Mouse (Mus musculus) lung, postnatal 0 days (tissue): ENCODE data around the gene Afap1. TPM values are rescaled to one million over a fixed set of nuclear protein-coding genes. Genes with fewer than 3 reads are reported as not detected.

Experiments
- ATAC-seq: fragments of 200-750 bp; cut with Nextera tagmentation; 2 replicates; pipeline ENCODE4 v1.8.0; 2017; ENCODE audit warnings: moderate library complexity
- DNase-seq: peaks from one replicate; pipeline ENCODE4 v3.0.0-alpha.2; 2016; ENCODE audit warnings: low spot score
- H3K27ac ChIP-seq: fragments of 300-500 bp; sonication (generic); 2 replicates; pipeline ENCODE4 v1.5.1; 2014; ENCODE audit warnings: antibody characterized with exemption, mild to moderate bottlenecking, low read length, mixed read lengths
- H3K27me3 ChIP-seq: fragments of 300-500 bp; sonication (generic); replicated peaks from 2 replicates; pipeline ENCODE4 v1.6.1; 2014; ENCODE audit warnings: low read length, mixed read lengths; ENCODE audit not compliant: insufficient read depth
- H3K36me3 ChIP-seq: fragments of 300-500 bp; sonication (generic); 2 replicates; pipeline ENCODE4 v1.6.1; 2014; ENCODE audit warnings: low read length, mixed read lengths; ENCODE audit not compliant: insufficient read depth
- H3K4me1 ChIP-seq: fragments of 300-500 bp; sonication (generic); 2 replicates; pipeline ENCODE4 v1.6.1; 2014; ENCODE audit warnings: antibody characterized with exemption, low read depth, low read length, mixed read lengths; ENCODE audit not compliant: insufficient read depth
- H3K4me2 ChIP-seq: fragments of 300-500 bp; sonication (generic); replicated peaks from 2 replicates; pipeline ENCODE4 v1.6.1; 2014; ENCODE audit warnings: low read depth, mild to moderate bottlenecking, low read length, moderate library complexity, mixed read lengths
- H3K4me3 ChIP-seq: fragments of 300-500 bp; sonication (generic); 2 replicates; pipeline ENCODE4 v1.5.1; 2014; ENCODE audit warnings: low read depth, low read length
- H3K9ac ChIP-seq: fragments of 300-500 bp; sonication (generic); replicated peaks from 2 replicates; pipeline ENCODE4 v1.6.1; 2014; ENCODE audit warnings: low read depth, mild to moderate bottlenecking
- H3K9me3 ChIP-seq: fragments of 300-500 bp; sonication (generic); 2 replicates; pipeline ENCODE4 v1.6.1; 2016; ENCODE audit warnings: low read length, mixed read lengths
- CTCF ChIP-seq: IDR thresholded peaks from 2 replicates; pipeline ENCODE4 v1.5.1; 2016; ENCODE audit warnings: antibody characterized with exemption, mild to moderate bottlenecking
- EP300 ChIP-seq: IDR thresholded peaks from 2 replicates; pipeline ENCODE4 v1.6.1; 2016; ENCODE audit warnings: antibody characterized with exemption, mild to moderate bottlenecking, control low read depth
- WGBS: fragments of 180-500 bp; shearing (Covaris S2); extraction: QIAGEN DNeasy Blood & Tissue Kit; methylation state at CpG from one replicate; pipeline ENCODE4 v1.1.7; 2014; 5-methylcytosine and 5-hydroxymethylcytosine counted together
- polyA plus RNA-seq: library from polyadenylated mRNA; unstranded; fragments of >200 nt; fragmentation: Nextera tagmentation; extraction: Ambion mirVana; gene quantifications from 2 replicates; pipeline ENCODE4 v1.2.1, GENCODE M21; 2015

The Afap1 gene
- polyA plus RNA-seq, 1 experiment from 2014 or later: 12.9 TPM

DNA sequence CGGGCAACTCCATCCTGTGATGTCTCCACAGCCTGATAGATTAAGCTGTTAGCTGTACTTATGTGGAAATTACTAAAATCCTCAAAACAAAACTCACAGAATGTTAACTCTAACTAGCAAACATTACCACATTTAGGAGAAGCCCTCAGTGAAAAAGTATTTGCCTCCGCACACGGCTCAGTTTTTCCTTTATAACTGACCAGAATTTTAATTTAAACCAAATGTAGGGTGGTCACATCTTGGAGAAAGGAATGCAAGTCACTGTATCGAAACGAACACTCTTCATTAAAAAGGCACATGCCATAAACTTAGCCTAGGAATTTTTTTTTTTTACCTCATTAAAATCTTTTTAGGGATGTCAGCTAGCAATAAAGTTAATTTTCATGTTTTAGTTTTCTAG lies 87.4 kb downstream of the Afap1 start:
- no peak overlapping the region for H3K9ac ChIP-seq
- H3K4me2 ChIP-seq: no peak overlapping the region
- no peaks in the 10 kb centered on the region for H3K27me3 ChIP-seq
- H3K4me3 ChIP-seq: no peak overlapping the region
- TF ChIP-seq EP300 (no peak), CTCF (no peak)
- no peak overlapping the region for H3K27ac ChIP-seq
- DNase-seq (no peak), ATAC-seq (no peak)
- H3K36me3 ChIP-seq: peaks cover 26% of the 10 kb centered on the region
- H3K9me3 ChIP-seq: no peaks in the 10 kb centered on the region
- WGBS: 83% methylated on average over 5 of the region's 5 CpGs
- no peaks in the 10 kb centered on the region for H3K4me1 ChIP-seq

DNA sequence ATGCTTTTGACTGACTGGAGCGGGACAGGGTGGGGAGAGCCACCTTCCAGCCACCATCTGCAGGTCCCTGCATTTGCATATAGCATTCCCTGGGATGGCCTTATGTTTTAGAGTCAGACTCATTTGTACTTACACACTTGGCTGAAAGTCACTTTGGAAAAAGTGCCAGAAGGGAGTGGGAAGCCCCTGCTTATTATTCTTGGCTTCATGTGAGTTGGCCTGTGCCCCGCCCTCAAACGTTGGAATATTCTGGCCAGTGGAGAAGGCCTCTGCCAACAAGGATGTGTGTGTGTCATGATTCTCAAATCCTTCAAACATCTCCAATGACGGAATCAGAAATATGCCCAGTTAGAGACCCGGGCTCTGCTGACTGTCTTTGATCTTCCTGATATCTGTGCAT lies 88.2 kb downstream of the Afap1 start:
- H3K9me3 ChIP-seq: no peaks in the 10 kb centered on the region
- H3K4me3 ChIP-seq: no peak overlapping the region
- 70% methylated on average over 5 of the region's 5 CpGs for WGBS
- no peak overlapping the region for H3K9ac ChIP-seq
- no peak overlapping the region for H3K4me2 ChIP-seq
- DNase-seq (no peak), ATAC-seq (no peak)
- TF ChIP-seq CTCF (no peak), EP300 (no peak)
- H3K27ac ChIP-seq: no peak overlapping the region
- H3K36me3 ChIP-seq: peaks cover 24% of the 10 kb centered on the region
- no peaks in the 10 kb centered on the region for H3K27me3 ChIP-seq
- no peaks in the 10 kb centered on the region for H3K4me1 ChIP-seq

DNA sequence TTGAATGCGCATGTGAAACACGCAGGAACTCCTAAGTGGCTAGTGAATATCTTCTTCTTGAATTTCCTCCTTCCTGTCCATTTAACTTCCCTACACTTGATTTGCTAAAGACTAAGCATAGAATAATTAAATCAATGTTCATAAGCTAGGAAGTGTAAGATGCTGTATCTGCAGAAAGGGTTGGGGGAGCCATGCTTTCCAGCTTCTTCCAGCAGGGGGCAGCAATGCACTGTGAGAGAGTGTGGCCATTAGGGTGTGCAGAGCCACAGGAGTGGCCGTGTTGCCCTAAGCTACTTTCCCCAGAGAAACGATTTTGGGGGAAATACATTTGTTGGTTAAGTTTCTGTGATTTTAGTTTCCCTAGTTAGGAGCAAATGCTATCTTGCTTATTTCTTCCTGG lies 88.9 kb downstream of the Afap1 start:
- no peak overlapping the region for H3K9ac ChIP-seq
- no peaks in the 10 kb centered on the region for H3K9me3 ChIP-seq
- WGBS: 38% methylated on average over 4 of the region's 4 CpGs
- peak; percentile 57; the same call in 1 of the 2 replicates for ATAC-seq
- H3K27ac ChIP-seq: no peak overlapping the region
- peaks cover 24% of the 10 kb centered on the region for H3K36me3 ChIP-seq
- TF ChIP-seq EP300 (no peak), CTCF (peak; percentile 96)
- no peaks in the 10 kb centered on the region for H3K27me3 ChIP-seq
- no peak overlapping the region for H3K4me3 ChIP-seq
- peak; percentile 72 for DNase-seq
- H3K4me2 ChIP-seq: no peak overlapping the region
- no peaks in the 10 kb centered on the region for H3K4me1 ChIP-seq

DNA sequence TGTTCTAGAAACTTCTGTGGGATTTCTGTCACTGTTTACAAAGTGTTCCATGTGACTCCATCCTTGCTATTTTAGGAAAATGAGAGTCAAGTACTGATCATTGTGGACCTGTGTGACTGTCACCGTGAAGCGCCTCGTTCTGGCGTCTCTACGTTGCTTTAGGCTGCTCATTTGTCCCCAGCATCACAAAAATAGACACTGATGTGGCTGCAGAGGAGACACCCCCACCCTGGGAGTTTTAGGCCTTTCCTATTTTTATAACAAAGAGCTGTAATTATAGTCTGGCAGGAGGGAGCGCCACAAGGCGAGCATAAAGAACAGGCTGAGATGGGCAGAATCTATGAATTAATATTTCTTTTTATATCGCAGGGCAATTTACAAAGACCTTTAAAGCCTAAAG lies 92.5 kb downstream of the Afap1 start:
- no peak overlapping the region for H3K4me2 ChIP-seq
- H3K27me3 ChIP-seq: no peaks in the 10 kb centered on the region
- H3K4me3 ChIP-seq: no peak overlapping the region
- WGBS: 80% methylated on average over 8 of the region's 8 CpGs
- H3K4me1 ChIP-seq: no peaks in the 10 kb centered on the region
- no peak overlapping the region for H3K27ac ChIP-seq
- H3K9ac ChIP-seq: no peak overlapping the region
- no peak for ATAC-seq
- no peak for TF ChIP-seq CTCF
- no peak for TF ChIP-seq EP300
- H3K9me3 ChIP-seq: no peaks in the 10 kb centered on the region
- H3K36me3 ChIP-seq: peaks cover 17% of the 10 kb centered on the region
- DNase-seq: no peak

DNA sequence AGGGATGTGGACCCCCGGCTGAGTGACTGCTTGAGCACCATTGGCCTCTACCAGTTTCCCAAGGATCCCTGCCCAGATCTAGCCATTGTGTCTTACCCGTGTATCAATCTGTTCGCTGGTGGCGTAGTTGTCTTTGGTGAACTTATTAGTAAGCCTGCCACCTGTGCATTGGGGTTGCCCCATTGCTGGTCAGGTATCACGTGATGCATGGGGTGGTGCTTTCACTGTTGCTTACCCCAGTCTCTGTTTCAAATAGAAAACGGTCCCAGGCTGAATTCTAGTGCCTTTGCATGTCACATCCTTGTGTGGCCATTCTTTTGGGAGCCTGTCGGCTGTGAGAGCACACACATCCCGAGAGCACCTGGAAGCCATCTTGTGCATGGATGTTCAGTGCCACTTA lies 95.0 kb downstream of the Afap1 start:
- WGBS: 90% methylated on average over 8 of the region's 8 CpGs
- Histone ChIP-seq H3K4me1 (no peaks in the 10 kb centered on the region), H3K9me3 (no peaks in the 10 kb centered on the region), H3K27ac (no peak overlapping the region), H3K4me3 (no peak overlapping the region), H3K4me2 (no peak overlapping the region), H3K36me3 (peaks cover 17% of the 10 kb centered on the region), H3K9ac (no peak overlapping the region), H3K27me3 (no peaks in the 10 kb centered on the region)
- DNase-seq (no peak), ATAC-seq (no peak)
- TF ChIP-seq CTCF: no peak
- no peak for TF ChIP-seq EP300

DNA sequence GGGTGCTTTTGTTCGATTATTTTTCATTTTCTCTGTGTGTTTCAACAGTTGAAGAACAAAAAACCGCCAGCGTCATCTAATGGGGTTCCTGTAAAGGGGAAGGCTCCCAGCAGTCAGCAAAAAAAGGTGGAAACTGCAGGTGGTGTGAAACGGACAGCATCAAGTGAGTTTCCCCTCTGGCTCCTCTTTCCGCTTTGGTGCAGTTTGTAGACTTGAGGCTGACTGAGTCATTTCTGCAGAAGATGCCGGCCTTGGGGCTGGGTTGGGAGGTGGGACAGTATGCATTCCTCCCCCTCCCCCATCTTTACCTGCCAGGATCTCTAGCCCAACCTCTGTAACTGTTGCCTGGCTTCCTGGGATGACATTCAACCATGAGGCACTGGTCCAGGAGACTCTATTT lies 96.4 kb downstream of the Afap1 start:
- no peak overlapping the region for H3K4me2 ChIP-seq
- no peaks in the 10 kb centered on the region for H3K27me3 ChIP-seq
- TF ChIP-seq EP300 (no peak), CTCF (no peak)
- no peak overlapping the region for H3K27ac ChIP-seq
- peaks cover 15% of the 10 kb centered on the region for H3K36me3 ChIP-seq
- 82% methylated on average over 6 of the region's 6 CpGs for WGBS
- DNase-seq (no peak), ATAC-seq (no peak)
- H3K4me1 ChIP-seq: no peaks in the 10 kb centered on the region
- no peak overlapping the region for H3K4me3 ChIP-seq
- no peaks in the 10 kb centered on the region for H3K9me3 ChIP-seq
- H3K9ac ChIP-seq: no peak overlapping the region
